Comparison of ENCODE assay signal across 25 mouse cellular contexts in the genomic region with DNA sequence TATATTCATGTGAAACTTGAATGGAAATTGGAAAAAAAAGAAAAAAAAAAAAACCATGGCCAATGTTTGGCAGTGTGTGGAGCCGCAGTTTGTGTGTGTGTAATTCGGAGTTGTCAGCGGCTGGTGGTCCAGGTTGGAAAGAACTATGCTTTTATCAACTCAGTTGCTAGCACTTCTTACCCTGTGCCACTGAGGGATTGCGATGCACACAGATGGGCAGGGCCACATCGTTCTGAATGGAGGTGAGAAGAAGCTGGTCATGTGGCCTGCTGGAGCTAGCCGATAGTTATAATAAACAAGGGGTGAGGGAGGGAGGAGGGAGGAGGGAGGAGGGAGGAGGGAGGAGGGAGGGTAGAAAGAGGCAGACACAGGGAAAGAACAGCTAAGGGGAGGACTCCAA.
DNase-seq lines count a peak whose midpoint lies in the region; ATAC-seq and TF ChIP-seq lines count a peak whose summit lies in the region.
"Had no signal": no experiment of that assay in that cellular context is flagged by ENCODE, and none has a peak within 500 bp of the region (broad histone marks: within the 10 kb centered on the region; RNA-seq: fewer than 3 reads in every experiment).

No protein-coding gene starts in this region.

- no peak for DNase-seq in forebrain, postnatal 0 days
- no peak for DNase-seq in forebrain, embryonic 14.5 days (ENCODE audit: low spot score)
- no peak for DNase-seq in gastrocnemius, postnatal 10 days
- DNase-seq: adrenal gland, postnatal 10 days; cerebellum, adult 11 months; cerebellum, adult 9-10 months; gastrocnemius, postnatal 25 days; heart, adult 11 months; heart, postnatal 14 days; kidney, adult 8-10 months; layer of hippocampus, postnatal 36 days; left cerebral cortex, postnatal 4 days; liver, postnatal 0 days; lung, postnatal 14 days had no signal

- H3K4me3 ChIP-seq in forebrain, embryonic 12.5 days (replicated peaks), result no peak overlapping the region
- H3K4me3 ChIP-seq in forebrain, postnatal 0 days (ENCODE audit: low read depth, low read length), result no peak overlapping the region
- no peak overlapping the region for H3K4me3 ChIP-seq in hindbrain, embryonic 15.5 days
- no peak overlapping the region for H3K4me3 ChIP-seq in hindbrain, embryonic 16.5 days (ENCODE audit: low read length)
- no peak overlapping the region for H3K4me3 ChIP-seq in forebrain, embryonic 14.5 days (ENCODE audit: low read depth, low read length)
- H3K4me3 ChIP-seq in intestine, embryonic 16.5 days (ENCODE audit: low read length), result no peak overlapping the region
- H3K4me3 ChIP-seq: erythroblast, embryonic 14.5 days; heart, embryonic 10.5 days; hindbrain, embryonic 10.5 days; liver, embryonic 12.5 days; midbrain, embryonic 10.5 days had no signal

- ATAC-seq in forebrain, embryonic 12.5 days (ENCODE audit: low FRiP score), result peak; percentile 41; the same call in 1 of the 2 replicates
- no peak for ATAC-seq in forebrain, postnatal 0 days
- ATAC-seq in hindbrain, embryonic 15.5 days (ENCODE audit: low FRiP score, low read depth), result 0 out of 2 replicates have a peak, but pooled peaks have one; percentile 42
- ATAC-seq in hindbrain, embryonic 16.5 days, result no peak
- ATAC-seq in forebrain, embryonic 14.5 days, result peak; percentile 18; the same call in 1 of the 2 replicates
- 0 out of 2 replicates have a peak, but pooled peaks have one; percentile 28 for ATAC-seq in intestine, embryonic 16.5 days
- ATAC-seq: liver, embryonic 12.5 days; liver, postnatal 0 days; Patski had no signal

- no peaks in the 10 kb centered on the region for H3K36me3 ChIP-seq in forebrain, embryonic 12.5 days (replicated peaks)
- H3K36me3 ChIP-seq in forebrain, postnatal 0 days (ENCODE audit: insufficient read depth), result no peaks in the 10 kb centered on the region
- H3K36me3 ChIP-seq in hindbrain, embryonic 15.5 days, result no peaks in the 10 kb centered on the region
- no peaks in the 10 kb centered on the region for H3K36me3 ChIP-seq in hindbrain, embryonic 16.5 days (ENCODE audit: control insufficient read depth, insufficient read depth, low read length)
- no peaks in the 10 kb centered on the region for H3K36me3 ChIP-seq in forebrain, embryonic 14.5 days (ENCODE audit: control insufficient read depth, insufficient read depth, low read length)
- H3K36me3 ChIP-seq in intestine, embryonic 16.5 days (ENCODE audit: control insufficient read depth, insufficient read depth, low read length), result no peaks in the 10 kb centered on the region
- H3K36me3 ChIP-seq: heart, embryonic 10.5 days; hindbrain, embryonic 10.5 days; liver, embryonic 12.5 days; midbrain, embryonic 10.5 days had no signal

- no peak for TF ChIP-seq CTCF in forebrain, postnatal 0 days (IDR thresholded peaks at IDR 0.05; ENCODE audit: low read depth)

- H3K27ac ChIP-seq in forebrain, embryonic 12.5 days, result no peak overlapping the region
- no peak overlapping the region for H3K27ac ChIP-seq in forebrain, postnatal 0 days (ENCODE audit: low read depth, low read length)
- no peak overlapping the region for H3K27ac ChIP-seq in hindbrain, embryonic 15.5 days (replicated peaks)
- no peak overlapping the region for H3K27ac ChIP-seq in hindbrain, embryonic 16.5 days (ENCODE audit: low read depth, low read length)
- H3K27ac ChIP-seq in forebrain, embryonic 14.5 days (ENCODE audit: low read depth, low read length), result no peak overlapping the region
- no peak overlapping the region for H3K27ac ChIP-seq in intestine, embryonic 16.5 days (ENCODE audit: low read length)
- H3K27ac ChIP-seq: heart, embryonic 10.5 days; hindbrain, embryonic 10.5 days; kidney, postnatal 0 days; liver, embryonic 12.5 days; midbrain, embryonic 10.5 days had no signal

- no peak overlapping the region for H3K4me2 ChIP-seq in forebrain, embryonic 12.5 days
- H3K4me2 ChIP-seq in forebrain, postnatal 0 days (ENCODE audit: low read depth), result no peak overlapping the region
- H3K4me2 ChIP-seq in hindbrain, embryonic 15.5 days, result no peak overlapping the region
- no peak overlapping the region for H3K4me2 ChIP-seq in hindbrain, embryonic 16.5 days (ENCODE audit: low read length)
- no peak overlapping the region for H3K4me2 ChIP-seq in forebrain, embryonic 14.5 days (ENCODE audit: low read length)
- no peak overlapping the region for H3K4me2 ChIP-seq in intestine, embryonic 16.5 days (ENCODE audit: low read depth, low read length)
- H3K4me2 ChIP-seq: liver, embryonic 12.5 days had no signal

- no peaks in the 10 kb centered on the region for H3K27me3 ChIP-seq in forebrain, embryonic 12.5 days
- H3K27me3 ChIP-seq in forebrain, postnatal 0 days (ENCODE audit: insufficient read depth, low read length), result no peaks in the 10 kb centered on the region
- no peaks in the 10 kb centered on the region for H3K27me3 ChIP-seq in hindbrain, embryonic 15.5 days
- no peaks in the 10 kb centered on the region for H3K27me3 ChIP-seq in hindbrain, embryonic 16.5 days (replicated peaks; ENCODE audit: control insufficient read depth, insufficient read depth, low read length)
- H3K27me3 ChIP-seq in forebrain, embryonic 14.5 days (replicated peaks; ENCODE audit: control insufficient read depth, insufficient read depth, low read length), result no peaks in the 10 kb centered on the region
- H3K27me3 ChIP-seq in intestine, embryonic 16.5 days (replicated peaks; ENCODE audit: control insufficient read depth, insufficient read depth, low read length), result no peaks in the 10 kb centered on the region
- H3K27me3 ChIP-seq: liver, embryonic 12.5 days; Patski had no signal

- H3K9ac ChIP-seq in forebrain, embryonic 12.5 days, result no peak overlapping the region
- H3K9ac ChIP-seq in forebrain, postnatal 0 days, result no peak overlapping the region
- H3K9ac ChIP-seq in hindbrain, embryonic 15.5 days, result no peak overlapping the region
- no peak overlapping the region for H3K9ac ChIP-seq in hindbrain, embryonic 16.5 days (ENCODE audit: low read depth, low read length)
- H3K9ac ChIP-seq in forebrain, embryonic 14.5 days (ENCODE audit: low read length), result no peak overlapping the region
- H3K9ac ChIP-seq in intestine, embryonic 16.5 days (ENCODE audit: low read depth, low read length), result no peak overlapping the region
- H3K9ac ChIP-seq: liver, embryonic 12.5 days; liver, postnatal 0 days had no signal

- no peaks in the 10 kb centered on the region for H3K4me1 ChIP-seq in forebrain, embryonic 12.5 days
- H3K4me1 ChIP-seq in forebrain, postnatal 0 days (ENCODE audit: insufficient read depth), result no peaks in the 10 kb centered on the region
- H3K4me1 ChIP-seq in hindbrain, embryonic 15.5 days (replicated peaks), result no peaks in the 10 kb centered on the region
- H3K4me1 ChIP-seq in hindbrain, embryonic 16.5 days (ENCODE audit: control insufficient read depth, insufficient read depth, low read depth, low read length), result no peaks in the 10 kb centered on the region
- no peaks in the 10 kb centered on the region for H3K4me1 ChIP-seq in forebrain, embryonic 14.5 days (ENCODE audit: control insufficient read depth, insufficient read depth, low read length)
- no peaks in the 10 kb centered on the region for H3K4me1 ChIP-seq in intestine, embryonic 16.5 days (ENCODE audit: control insufficient read depth, insufficient read depth, low read length)
- H3K4me1 ChIP-seq: liver, embryonic 12.5 days; midbrain, embryonic 10.5 days had no signal

- no peaks in the 10 kb centered on the region for H3K9me3 ChIP-seq in forebrain, embryonic 12.5 days
- H3K9me3 ChIP-seq in forebrain, postnatal 0 days (ENCODE audit: low read length), result no peaks in the 10 kb centered on the region
- no peaks in the 10 kb centered on the region for H3K9me3 ChIP-seq in hindbrain, embryonic 15.5 days
- H3K9me3 ChIP-seq in hindbrain, embryonic 16.5 days (ENCODE audit: control insufficient read depth, low read length), result no peaks in the 10 kb centered on the region
- H3K9me3 ChIP-seq in forebrain, embryonic 14.5 days (replicated peaks; ENCODE audit: control insufficient read depth, low read length), result no peaks in the 10 kb centered on the region
- H3K9me3 ChIP-seq in intestine, embryonic 16.5 days (ENCODE audit: control insufficient read depth, low read length), result no peaks in the 10 kb centered on the region
- H3K9me3 ChIP-seq: heart, embryonic 10.5 days; hindbrain, embryonic 10.5 days; liver, embryonic 12.5 days; midbrain, embryonic 10.5 days had no signal

- WGBS in forebrain, embryonic 12.5 days, result 63% methylated on average over 6 of the region's 6 CpGs
- WGBS in forebrain, postnatal 0 days, result 51% methylated on average over 6 of the region's 6 CpGs
- 65% methylated on average over 6 of the region's 6 CpGs for WGBS in hindbrain, embryonic 15.5 days
- 62% methylated on average over 6 of the region's 6 CpGs for WGBS in hindbrain, embryonic 16.5 days
- WGBS in forebrain, embryonic 14.5 days, result 52% methylated on average over 6 of the region's 6 CpGs
- 65% methylated on average over 6 of the region's 6 CpGs for WGBS in intestine, embryonic 16.5 days

Comparison
In these comparisons a context has a peak if more than half of its experiments do, and no peak if none do; other contexts are left out.
1. ATAC-seq: peak in forebrain, embryonic 12.5 days (single experiment), hindbrain, embryonic 15.5 days (single experiment), forebrain, embryonic 14.5 days (single experiment) and intestine, embryonic 16.5 days (single experiment); none in forebrain, postnatal 0 days (single experiment) and hindbrain, embryonic 16.5 days (single experiment).